Mouse (Mus musculus) macrophage (primary cell): ENCODE data around the gene Adcyap1. TPM values are rescaled to one million over a fixed set of nuclear protein-coding genes. Genes with fewer than 3 reads are reported as not detected.

Source experiments
- H3K27ac ChIP-seq: fragments of 350-480 bp; formaldehyde crosslinking; 2 replicates; pipeline ENCODE4 v1.9.0; 2021
- H3K36me3 ChIP-seq: fragments of 350-480 bp; formaldehyde crosslinking; 2 replicates; pipeline ENCODE4 v1.9.0; 2021; ENCODE audit errors: inconsistent target
- H3K4me3 ChIP-seq: fragments of 350-480 bp; formaldehyde crosslinking; 2 replicates; pipeline ENCODE4 v1.9.0; 2021; ENCODE audit errors: inconsistent target
- H3K79me2 ChIP-seq: fragments of 350-480 bp; formaldehyde crosslinking; 2 replicates; pipeline ENCODE4 v1.9.0; 2021; ENCODE audit errors: inconsistent target
- polyA plus RNA-seq: library from polyadenylated mRNA; stranded (reverse); fragments of 250-400 nt; gene quantifications from 3 replicates; pipeline ENCODE4 v1.2.4, GENCODE M21; 2018; ENCODE audit warnings: inconsistent platforms

Gene Adcyap1
- polyA plus RNA-seq, 1 experiment from 2014 or later, result not detected

DNA sequence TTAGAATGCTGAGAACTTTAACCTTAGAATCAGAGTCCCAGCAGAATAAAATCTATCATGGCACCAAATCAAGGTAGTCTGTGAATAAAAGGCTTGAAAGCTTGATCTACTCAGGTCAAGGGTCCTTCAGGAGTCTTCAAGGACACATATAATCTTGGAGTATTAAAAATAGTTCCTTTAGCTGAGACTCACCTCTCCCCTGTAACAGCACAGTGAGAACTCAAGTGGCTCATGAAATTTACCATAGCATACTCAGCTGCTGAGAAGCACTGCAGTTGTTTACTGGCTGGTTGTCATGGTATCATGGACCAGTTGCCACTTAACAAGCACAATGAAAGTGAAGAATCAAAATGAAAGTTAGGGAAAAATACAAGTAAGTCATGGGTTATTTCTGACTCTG lies 38.5 kb downstream of the Adcyap1 start:
- no peak overlapping the region for H3K27ac ChIP-seq
- H3K79me2 ChIP-seq, result no peaks in the 10 kb centered on the region
- no peaks in the 10 kb centered on the region for H3K36me3 ChIP-seq
- H3K4me3 ChIP-seq, result no peak overlapping the region
